Mouse (Mus musculus) gastrocnemius, adult 2 months (tissue): Measurements from ENCODE around the gene Sh3pxd2a. TPM values are rescaled to one million over a fixed set of nuclear protein-coding genes. Genes with fewer than 3 reads are reported as not detected.

Experiments
- DNase-seq: peaks from one replicate; pipeline ENCODE4 v3.0.0; 2022
- H3K27ac ChIP-seq: fragments of 200-600 bp; 2 replicates; pipeline ENCODE4 v1.8.1; 2022; ENCODE audit warnings: mild to moderate bottlenecking
- H3K4me3 ChIP-seq: fragments of 200-600 bp; 2 replicates; pipeline ENCODE4 v1.8.1; 2022; ENCODE audit warnings: mild to moderate bottlenecking, moderate library complexity
- CTCF ChIP-seq: fragments of 200-600 bp; IDR thresholded peaks from 2 replicates; pipeline ENCODE4 v1.8.1; 2022; ENCODE audit warnings: antibody characterized with exemption, mild to moderate bottlenecking, moderate library complexity
- intact Hi-C: fragments of 180-260 bp; cut with DNase I; formaldehyde crosslinking; loops from one replicate; pipeline ENCODE4 v1.15.1; 2025
- total RNA-seq, 2 experiments: library from RNA; stranded (reverse); gene quantifications; 2 replicates each; pipeline ENCODE4 v1.2.3; 2021

Gene Sh3pxd2a
- total RNA-seq, 2 experiments from 2014 or later, result 37.7 to 44.7 TPM

GRCm38 (mm10) chr19:47384639-47385038 is 79.6 kb downstream of the Sh3pxd2a start:
- Histone ChIP-seq H3K27ac (no peak overlapping the region), H3K4me3 (no peak overlapping the region)
- intact Hi-C loops, result loop anchor here (5.0 kb wide), 1 partner anchor 78 kb away; the partner anchor contains the start of gene Sh3pxd2a
- no peak for TF ChIP-seq CTCF
- no peak for DNase-seq

- Histone ChIP-seq H3K27ac (0 out of 2 replicates have a peak overlapping the region, but pooled peaks have one; percentile 4), H3K4me3 (no peak overlapping the region)
- intact Hi-C loops, result loop anchor here (5.0 kb wide), 1 partner anchor 78 kb away; the partner anchor contains the start of gene Sh3pxd2a
- no peak for TF ChIP-seq CTCF
- no peak for DNase-seq
These were observed 80.2 kb downstream of the Sh3pxd2a start for GRCm38 (mm10) chr19:47384036-47384435.

- Histone ChIP-seq H3K27ac (no peak overlapping the region), H3K4me3 (no peak overlapping the region)
- intact Hi-C loops, result loop anchor here (5.0 kb wide), 1 partner anchor 80 kb away; the partner anchor contains the start of gene Sh3pxd2a
- no peak for DNase-seq
- peak; percentile 61 for TF ChIP-seq CTCF
These were observed 81.9 kb downstream of the Sh3pxd2a start for GRCm38 (mm10) chr19:47382268-47382667.

GRCm38 (mm10) chr19:47381011-47381410 is 83.2 kb downstream of the Sh3pxd2a start:
- intact Hi-C loops, result loop anchor here (5.0 kb wide), 1 partner anchor 81 kb away; the partner anchor contains the start of gene Sh3pxd2a
- TF ChIP-seq CTCF, result no peak
- no peak for DNase-seq
- Histone ChIP-seq H3K27ac (no peak overlapping the region), H3K4me3 (no peak overlapping the region)

- TF ChIP-seq CTCF, result no peak
- intact Hi-C loops, result no loop called here
- H3K27ac ChIP-seq, result peak overlapping the region; percentile 28; the same call in 1 of the 2 replicates
- H3K4me3 ChIP-seq, result no peak overlapping the region
- peak; percentile 46 for DNase-seq
These were observed 85.1 kb downstream of the Sh3pxd2a start for GRCm38 (mm10) chr19:47379141-47379540.

- intact Hi-C loops, result no loop called here
- no peak overlapping the region for H3K27ac ChIP-seq
- TF ChIP-seq CTCF, result no peak
- no peak for DNase-seq
- no peak overlapping the region for H3K4me3 ChIP-seq
These were observed 89.2 kb downstream of the Sh3pxd2a start for GRCm38 (mm10) chr19:47374916-47375573.

GRCm38 (mm10) chr19:47374440-47374839 is 89.8 kb downstream of the Sh3pxd2a start:
- TF ChIP-seq CTCF, result peak; percentile 76
- DNase-seq, result peak; percentile 54
- intact Hi-C loops, result no loop called here
- H3K4me3 ChIP-seq, result no peak overlapping the region
- H3K27ac ChIP-seq, result no peak overlapping the region

GRCm38 (mm10) chr19:47372044-47372443 is 92.2 kb downstream of the Sh3pxd2a start:
- intact Hi-C loops, result no loop called here
- peak; percentile 26; the same call in 1 of the 2 replicates for TF ChIP-seq CTCF
- no peak for DNase-seq
- no peak overlapping the region for H3K27ac ChIP-seq
- H3K4me3 ChIP-seq, result no peak overlapping the region

- no peak for TF ChIP-seq CTCF
- Histone ChIP-seq H3K27ac (no peak overlapping the region), H3K4me3 (no peak overlapping the region)
- intact Hi-C loops, result no loop called here
- no peak for DNase-seq
These were observed 92.7 kb downstream of the Sh3pxd2a start for GRCm38 (mm10) chr19:47371521-47371920.

GRCm38 (mm10) chr19:47369008-47369407 is 95.2 kb downstream of the Sh3pxd2a start:
- no peak for TF ChIP-seq CTCF
- intact Hi-C loops, result no loop called here
- peak overlapping the region; percentile 43 for H3K27ac ChIP-seq

GRCm38 (mm10) chr19:47367271-47367879 is 96.8 kb downstream of the Sh3pxd2a start:
- no peak for TF ChIP-seq CTCF
- DNase-seq, result no peak
- intact Hi-C loops, result no loop called here
- Histone ChIP-seq H3K4me3 (no peak overlapping the region), H3K27ac (peak overlapping the region; percentile 72)

More at GRCm38 (mm10) chr19:47369008-47369407, 95.2 kb downstream of the Sh3pxd2a start:
- no peak for DNase-seq
- no peak overlapping the region for H3K4me3 ChIP-seq

GRCm38 (mm10) chr19:47366576-47366975 is 97.6 kb downstream of the Sh3pxd2a start:
- intact Hi-C loops, result no loop called here
- no peak for TF ChIP-seq CTCF
- Histone ChIP-seq H3K4me3 (no peak overlapping the region), H3K27ac (peak overlapping the region; percentile 72)
- DNase-seq, result peak; percentile 83

GRCm38 (mm10) chr19:47363086-47363668 is 101.0 kb downstream of the Sh3pxd2a start:
- TF ChIP-seq CTCF, result no peak
- Histone ChIP-seq H3K4me3 (no peak overlapping the region), H3K27ac (peak overlapping the region; percentile 53)
- intact Hi-C loops, result no loop called here
- DNase-seq, result no peak
